Mouse (Mus musculus): ENCODE measurements around the gene Nkain1.

- TF ChIP-seq CTCF (IDR thresholded peaks at IDR 0.05; ENCODE audit: insufficient read depth, low read depth, low read length) (no peak), POLR2A (IDR thresholded peaks at IDR 0.05; ENCODE audit: insufficient read depth, low read depth, low read length) (no peak)
Observed at GRCm38 (mm10) chr4:130574861-130575460, 988 bp upstream of the Nkain1 start.
